Mouse (Mus musculus) erythroblast, embryonic 14.5 days (primary cell): Measurements from ENCODE around the gene Dlgap1.

Experiments
- GATA1 ChIP-seq: IDR thresholded peaks from 2 replicates; pipeline ENCODE4 v1.6.1; 2012; ENCODE audit warnings: low read length, inconsistent platforms, mixed read lengths
- TAL1 ChIP-seq: IDR thresholded peaks from 3 replicates; pipeline ENCODE4 v1.6.1; 2012; ENCODE audit warnings: low read length, inconsistent platforms, mixed read lengths

DNA sequence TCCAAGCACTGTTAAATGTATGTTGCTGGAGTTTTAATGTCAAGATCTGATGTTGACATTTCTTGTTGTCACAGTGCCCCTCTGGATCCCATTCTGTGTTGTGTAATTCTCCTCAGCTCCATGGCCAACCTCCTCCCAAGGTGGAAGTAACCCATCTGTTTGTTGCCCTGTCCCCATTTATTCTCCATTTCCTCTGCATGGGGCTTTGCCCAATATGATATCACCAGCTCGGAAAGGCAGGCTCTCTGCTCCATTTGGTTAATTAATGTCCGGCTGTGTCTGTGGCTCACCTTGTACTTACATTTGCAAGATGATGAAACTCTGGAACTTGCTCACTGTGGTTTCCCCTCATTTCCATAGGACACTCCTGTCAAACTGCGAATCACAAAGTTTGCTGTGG lies 33.2 kb downstream of the Dlgap1 start:
- TF ChIP-seq GATA1 (no peak), TAL1 (no peak)
